Mouse (Mus musculus) limb, embryonic 15.5 days (tissue): ENCODE results near the gene Tjp3. TPM values are rescaled to one million over a fixed set of nuclear protein-coding genes. Genes with fewer than 3 reads are reported as not detected.

Source experiments
- ATAC-seq: fragments of 200-750 bp; cut with Nextera tagmentation; 2 replicates; pipeline ENCODE4 v1.8.0; 2017; ENCODE audit warnings: low read depth, moderate TSS enrichment; ENCODE audit not compliant: insufficient number of reproducible peaks, low FRiP score, low TSS enrichment
- H3K27ac ChIP-seq: fragments of 300-500 bp; sonication (generic); 2 replicates; pipeline ENCODE4 v1.5.1; 2015; ENCODE audit warnings: moderate library complexity, mild to moderate bottlenecking, inconsistent platforms
- H3K27me3 ChIP-seq: fragments of 300-500 bp; sonication (generic); 2 replicates; pipeline ENCODE4 v1.6.1; 2015; ENCODE audit warnings: inconsistent platforms
- H3K36me3 ChIP-seq: fragments of 300-500 bp; sonication (generic); 2 replicates; pipeline ENCODE4 v1.6.1; 2015; ENCODE audit warnings: inconsistent platforms
- H3K4me1 ChIP-seq: fragments of 300-500 bp; sonication (generic); 2 replicates; pipeline ENCODE4 v1.6.1; 2015; ENCODE audit warnings: inconsistent platforms
- H3K4me2 ChIP-seq: fragments of 300-500 bp; sonication (generic); 2 replicates; pipeline ENCODE4 v1.6.1; 2015; ENCODE audit warnings: mild to moderate bottlenecking, inconsistent platforms
- H3K4me3 ChIP-seq: fragments of 300-500 bp; sonication (generic); 2 replicates; pipeline ENCODE4 v1.5.1; 2015; ENCODE audit warnings: mild to moderate bottlenecking, inconsistent platforms
- H3K9ac ChIP-seq: fragments of 300-500 bp; sonication (generic); 2 replicates; pipeline ENCODE4 v1.6.1; 2015; ENCODE audit warnings: inconsistent platforms
- H3K9me3 ChIP-seq: fragments of 300-500 bp; sonication (generic); 2 replicates; pipeline ENCODE4 v1.6.1; 2016; ENCODE audit warnings: inconsistent platforms
- WGBS: fragments of 180-500 bp; shearing (Covaris S2); methylation state at CpG from one replicate; pipeline ENCODE4 v1.1.7; 2015; 5-methylcytosine and 5-hydroxymethylcytosine counted together
- polyA plus RNA-seq: library from polyadenylated mRNA; unstranded; fragments of >200 nt; fragmentation: Nextera tagmentation; extraction: Ambion mirVana; gene quantifications from 2 replicates; pipeline ENCODE4 v1.2.1, GENCODE M21; 2015

The Tjp3 gene
- polyA plus RNA-seq, 1 experiment from 2014 or later, result 9.9 TPM

DNA sequence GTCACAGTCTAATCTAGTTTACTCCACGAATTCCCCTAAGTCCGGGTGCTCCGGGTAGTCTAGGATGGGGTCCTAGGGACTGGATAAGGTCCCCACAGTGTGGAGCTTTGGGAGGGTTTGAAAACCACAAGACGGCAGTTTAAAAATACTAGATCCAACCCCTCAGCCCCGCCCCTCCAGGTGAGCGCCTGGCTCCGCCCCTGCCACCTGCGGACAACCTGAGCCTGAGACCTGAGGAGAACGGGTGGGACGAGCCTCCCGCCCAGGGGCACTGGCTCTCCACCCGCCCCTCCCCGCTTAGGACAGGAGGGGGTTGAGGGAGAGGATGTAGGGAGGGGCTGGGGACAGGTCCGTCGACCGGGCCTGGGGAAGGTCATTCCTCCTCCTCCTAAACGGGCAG, 6.7 kb downstream of the Tjp3 start:
- WGBS, result 6% methylated on average over 17 of the region's 17 CpGs
- H3K9me3 ChIP-seq, result no peaks in the 10 kb centered on the region
- H3K36me3 ChIP-seq, result no peaks in the 10 kb centered on the region
- H3K4me2 ChIP-seq, result peak overlapping the region; percentile 85; the same call in 1 of the 2 replicates
- no peak overlapping the region for H3K9ac ChIP-seq
- H3K27ac ChIP-seq, result no peak overlapping the region
- peak overlapping the region; percentile 44 for H3K4me3 ChIP-seq
- ATAC-seq, result no peak
- peaks cover 64% of the 10 kb centered on the region for H3K27me3 ChIP-seq
- H3K4me1 ChIP-seq, result peaks cover 24% of the 10 kb centered on the region

DNA sequence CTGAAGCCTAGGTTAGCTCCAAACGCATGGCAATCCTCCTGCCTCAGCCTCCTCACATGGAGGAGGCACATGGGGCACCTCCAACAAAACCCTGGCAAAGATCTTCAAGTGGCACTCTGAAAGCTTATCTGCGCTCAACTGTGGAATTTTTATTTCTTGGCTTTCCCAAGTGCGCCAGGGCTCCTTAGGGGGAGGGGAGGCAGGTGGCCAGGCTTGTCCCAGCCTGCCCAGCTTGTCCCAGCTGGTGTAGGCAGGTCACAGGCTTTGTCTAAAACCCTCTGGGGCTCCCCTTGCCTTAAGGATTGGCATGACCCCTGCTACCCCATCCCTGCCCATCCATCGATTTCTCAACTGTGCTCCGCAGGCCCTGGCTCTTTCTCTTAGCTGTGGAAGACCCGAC, 7.2 kb downstream of the Tjp3 start:
- no peak overlapping the region for H3K4me2 ChIP-seq
- no peak overlapping the region for H3K27ac ChIP-seq
- WGBS, result 33% methylated on average over 6 of the region's 6 CpGs
- peaks cover 65% of the 10 kb centered on the region for H3K27me3 ChIP-seq
- H3K36me3 ChIP-seq, result no peaks in the 10 kb centered on the region
- no peak for ATAC-seq
- H3K4me3 ChIP-seq, result no peak overlapping the region
- peaks cover 25% of the 10 kb centered on the region for H3K4me1 ChIP-seq
- H3K9me3 ChIP-seq, result no peaks in the 10 kb centered on the region
- H3K9ac ChIP-seq, result no peak overlapping the region

DNA sequence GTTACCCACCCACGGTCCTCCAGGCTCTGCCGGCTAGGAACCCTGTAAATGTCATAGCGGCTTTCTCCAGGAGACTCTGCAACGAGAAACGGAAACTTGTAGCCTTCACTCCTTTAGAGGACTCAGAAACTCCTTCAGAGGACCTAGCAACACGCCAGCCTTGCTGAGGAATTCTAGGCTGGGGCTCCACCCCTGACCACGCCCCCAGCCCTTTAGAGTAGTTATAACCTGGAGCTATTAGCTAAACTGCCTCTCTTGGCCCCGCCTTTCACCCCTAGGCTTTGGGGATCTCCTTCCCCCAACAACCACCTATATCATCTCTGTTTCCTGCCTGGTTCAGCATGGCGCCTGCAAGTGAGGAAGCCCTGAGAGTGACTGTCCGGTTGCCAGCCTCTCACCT, 11.9 kb downstream of the Tjp3 start:
- no peak overlapping the region for H3K4me2 ChIP-seq
- H3K27me3 ChIP-seq, result peaks cover 43% of the 10 kb centered on the region

DNA sequence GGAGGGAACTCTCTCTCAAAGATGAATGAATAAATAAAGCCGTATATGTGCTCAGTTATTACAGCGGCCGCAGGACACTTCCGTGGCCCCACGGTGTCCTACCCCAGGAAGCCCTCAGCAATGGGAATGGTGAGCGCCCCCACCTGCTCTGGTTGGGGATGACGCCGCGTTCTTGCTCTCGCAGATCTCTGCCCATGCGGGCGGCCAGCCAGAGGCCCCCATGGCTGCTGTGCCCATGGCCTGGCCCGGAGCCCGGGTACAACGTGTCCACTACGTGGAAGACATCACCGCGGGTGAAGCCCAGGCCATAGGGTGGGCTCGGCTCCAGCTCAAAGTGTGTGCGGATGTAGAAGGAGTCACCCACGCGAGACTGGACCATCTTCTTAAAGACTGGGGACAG, 13.7 kb downstream of the Tjp3 start:
- H3K36me3 ChIP-seq, result peaks cover 17% of the 10 kb centered on the region
- H3K9me3 ChIP-seq, result no peaks in the 10 kb centered on the region
- H3K27ac ChIP-seq, result no peak overlapping the region
- 73% methylated on average over 22 of the region's 22 CpGs for whole genome bisulfite sequencing
- peaks cover 25% of the 10 kb centered on the region for H3K27me3 ChIP-seq
- H3K9ac ChIP-seq, result no peak overlapping the region
- H3K4me1 ChIP-seq, result peaks cover 8% of the 10 kb centered on the region; the same call in 1 of the 2 replicates
- ATAC-seq, result no peak
- no peak overlapping the region for H3K4me3 ChIP-seq
- H3K4me2 ChIP-seq, result no peak overlapping the region

More for the DNA sequence above, 11.9 kb downstream of the Tjp3 start:
- Histone ChIP-seq H3K9me3 (no peaks in the 10 kb centered on the region), H3K36me3 (no peaks in the 10 kb centered on the region), H3K4me1 (peaks cover 10% of the 10 kb centered on the region; the same call in 1 of the 2 replicates), H3K27ac (no peak overlapping the region), H3K9ac (no peak overlapping the region), H3K4me3 (no peak overlapping the region)
- no peak for ATAC-seq
- 17% methylated on average over 10 of the region's 10 CpGs for WGBS

DNA sequence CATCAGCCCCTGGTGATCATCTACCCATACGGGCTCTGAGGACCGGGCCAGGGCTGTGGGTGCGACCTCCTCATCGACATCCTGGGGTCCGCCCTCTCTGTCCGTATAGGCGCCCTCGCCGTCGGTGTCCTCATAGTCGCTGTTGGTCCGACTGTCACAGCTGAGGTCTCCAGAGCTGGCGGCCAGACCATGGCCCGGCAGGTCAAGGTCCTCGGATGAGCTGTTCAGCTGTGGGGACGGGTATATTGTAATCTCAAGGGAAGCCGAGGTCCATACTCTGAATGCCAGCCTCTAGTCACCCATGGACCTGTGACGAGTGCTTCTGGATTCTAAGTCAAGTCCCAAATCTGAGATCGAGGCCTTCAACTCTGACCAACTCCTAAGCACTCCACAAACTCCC, 17.5 kb downstream of the Tjp3 start:
- Histone ChIP-seq H3K4me1 (peaks cover 10% of the 10 kb centered on the region), H3K4me2 (no peak overlapping the region), H3K27ac (no peak overlapping the region), H3K9ac (no peak overlapping the region), H3K9me3 (no peaks in the 10 kb centered on the region), H3K4me3 (no peak overlapping the region), H3K27me3 (no peaks in the 10 kb centered on the region), H3K36me3 (peaks cover 47% of the 10 kb centered on the region)
- WGBS, result 95% methylated on average over 19 of the region's 19 CpGs
- no peak for ATAC-seq

DNA sequence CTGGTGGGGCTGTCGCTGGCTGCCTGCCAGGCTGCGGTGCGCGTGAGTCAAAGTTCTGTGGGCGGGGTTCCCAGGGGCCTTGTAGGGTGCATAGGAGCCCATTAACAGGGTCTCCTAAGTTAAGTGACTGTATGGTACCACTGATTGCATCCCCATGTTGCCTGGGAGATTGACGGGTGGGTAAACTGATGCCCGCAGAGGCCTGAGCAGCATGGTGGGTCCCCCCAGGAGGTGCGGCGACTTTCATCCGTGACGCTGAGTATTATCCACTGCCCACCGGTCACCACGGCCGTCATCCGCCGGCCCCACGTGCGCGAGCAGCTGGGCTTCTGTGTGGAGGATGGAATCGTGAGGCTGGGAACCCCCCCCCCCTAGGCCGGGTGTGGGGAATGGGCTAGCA, 19.0 kb downstream of the Tjp3 start:
- no peak for ATAC-seq
- 91% methylated on average over 21 of the region's 21 CpGs for WGBS
- H3K27ac ChIP-seq, result no peak overlapping the region
- H3K9ac ChIP-seq, result no peak overlapping the region
- no peak overlapping the region for H3K4me3 ChIP-seq
- H3K9me3 ChIP-seq, result no peaks in the 10 kb centered on the region
- H3K36me3 ChIP-seq, result peaks cover 47% of the 10 kb centered on the region
- H3K4me1 ChIP-seq, result peaks cover 19% of the 10 kb centered on the region
- H3K27me3 ChIP-seq, result no peaks in the 10 kb centered on the region
- no peak overlapping the region for H3K4me2 ChIP-seq

DNA sequence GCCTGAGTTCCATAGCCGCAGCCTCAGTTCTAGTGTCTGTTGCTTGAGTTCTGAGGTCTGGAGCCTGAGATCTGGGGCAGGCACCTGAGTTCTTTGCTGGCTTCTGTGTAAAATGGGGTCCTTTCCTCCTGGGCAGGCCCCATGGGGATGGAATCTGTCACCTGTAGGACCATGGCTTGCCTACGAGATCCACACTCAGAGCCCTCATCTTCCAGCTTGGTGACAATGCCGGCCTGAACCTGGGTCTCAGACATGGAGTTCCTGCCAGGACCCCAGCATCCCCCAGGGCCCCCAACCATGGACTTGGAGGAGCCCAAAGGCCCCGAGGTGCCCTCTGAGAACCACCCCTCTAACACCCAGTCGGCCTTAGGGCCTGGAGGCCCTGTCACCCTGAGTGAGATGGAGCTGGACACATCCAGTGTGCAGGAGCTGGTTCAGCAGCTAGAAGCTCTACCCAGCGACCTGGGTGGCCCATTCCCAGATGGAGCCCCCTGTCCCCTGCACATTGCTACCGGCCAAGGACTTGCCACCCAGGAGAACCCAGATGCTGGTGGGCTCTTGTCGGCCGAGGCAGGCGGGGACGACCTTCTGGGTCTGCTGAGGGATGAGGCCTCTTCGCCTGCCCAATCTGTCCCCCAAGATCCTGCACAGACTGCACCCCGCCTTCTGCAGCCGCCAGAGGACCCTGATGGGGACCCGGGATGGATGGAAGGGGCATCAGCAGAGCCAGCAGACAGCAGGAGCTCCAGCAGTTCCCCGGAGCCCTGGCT, 22.6 kb downstream of the Tjp3 start:
- H3K4me3 ChIP-seq, result peak overlapping the region; percentile 74
- peaks cover 29% of the 10 kb centered on the region for H3K4me1 ChIP-seq
- peak overlapping the region; percentile 85 for H3K9ac ChIP-seq
- H3K27me3 ChIP-seq, result no peaks in the 10 kb centered on the region
- peak overlapping the region; percentile 87 for H3K4me2 ChIP-seq
- no peak for ATAC-seq
- 0 out of 2 replicates have a peak overlapping the region, but pooled peaks have one; percentile 43 for H3K27ac ChIP-seq
- peaks cover 59% of the 10 kb centered on the region for H3K36me3 ChIP-seq
- H3K9me3 ChIP-seq, result no peaks in the 10 kb centered on the region
- 82% methylated on average over 16 of the region's 16 CpGs for WGBS

DNA sequence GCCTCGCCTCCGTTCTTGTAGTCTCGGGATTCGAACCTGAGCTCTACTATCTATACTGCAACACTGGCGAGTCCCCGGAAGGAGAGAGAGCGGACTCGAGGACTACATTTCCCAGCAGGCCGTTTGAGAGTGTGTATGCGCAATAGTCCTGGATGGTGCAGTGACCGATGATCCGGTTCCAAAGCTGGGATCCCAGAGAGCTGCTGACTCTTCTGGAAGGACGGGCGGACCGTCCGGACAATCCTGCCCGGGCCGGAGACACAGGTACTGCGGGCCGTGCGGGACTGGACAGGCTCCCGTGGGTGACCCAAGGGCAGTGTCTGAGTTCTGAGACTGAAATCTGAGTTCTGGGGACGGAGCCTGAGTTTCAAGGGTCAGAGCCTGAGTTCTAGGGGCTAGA, 23.3 kb downstream of the Tjp3 start:
- Histone ChIP-seq H3K9ac (peak overlapping the region; percentile 85), H3K4me3 (peak overlapping the region; percentile 74), H3K9me3 (no peaks in the 10 kb centered on the region), H3K4me2 (peak overlapping the region; percentile 87), H3K36me3 (peaks cover 59% of the 10 kb centered on the region), H3K27me3 (no peaks in the 10 kb centered on the region), H3K4me1 (peaks cover 29% of the 10 kb centered on the region), H3K27ac (peak overlapping the region; percentile 43; the same call in 1 of the 2 replicates)
- no peak; the same call in 1 of the 2 replicates for ATAC-seq
- 3% methylated on average over 23 of the region's 23 CpGs for WGBS

DNA sequence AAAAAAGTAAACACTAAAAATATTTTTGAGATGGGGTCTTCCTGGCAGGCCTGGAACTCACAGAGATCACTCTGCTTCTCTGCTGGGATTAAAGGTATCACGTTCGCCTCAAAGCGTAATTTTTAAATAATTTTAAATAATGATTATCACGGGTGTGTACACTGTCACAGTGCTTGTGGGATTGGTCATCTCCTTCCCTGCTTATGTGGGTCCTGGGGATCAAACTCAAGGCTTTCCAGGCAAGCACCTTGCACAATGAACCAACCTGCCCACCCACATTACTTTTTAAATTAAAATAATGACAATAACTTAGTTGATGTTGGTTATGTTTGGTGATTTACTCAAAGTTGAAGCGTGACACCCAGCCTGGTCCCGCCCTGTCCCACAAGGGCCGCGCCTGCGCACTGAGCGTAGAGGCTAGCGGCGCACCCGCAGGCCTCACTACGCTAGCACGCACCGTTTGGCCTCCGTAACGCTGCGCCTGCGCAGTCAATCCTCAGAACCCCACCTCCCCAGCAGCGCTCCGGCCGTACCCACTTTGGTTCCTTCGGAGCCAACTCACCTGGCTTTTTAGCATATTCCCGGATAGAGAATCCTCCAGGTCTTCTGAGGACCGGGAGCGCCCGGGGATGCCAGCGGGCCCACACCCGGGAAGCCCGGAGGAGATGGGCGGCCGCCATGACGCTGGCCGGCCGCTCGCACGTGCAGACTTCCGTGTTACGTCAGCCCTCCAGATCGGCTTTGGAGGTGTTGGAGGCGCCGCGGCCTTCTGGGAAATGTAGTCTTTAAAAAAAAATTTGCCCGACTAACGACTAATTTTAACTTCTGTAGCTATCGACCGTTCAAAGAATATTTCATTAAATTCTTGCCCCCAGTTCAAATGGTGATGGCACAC, 24.9 kb downstream of the Tjp3 start, which contains the start of the genes Mrpl54 and Apba3:
Gene Mrpl54 (minus strand): TSS at position 724 of the 895 bp plus-strand sequence.
Gene Apba3 (plus strand): TSS at position 750 of the 895 bp plus-strand sequence.
- under 1% methylated on average over 48 of the region's 48 CpGs for WGBS
- H3K4me1 ChIP-seq, result peaks cover 26% of the 10 kb centered on the region
- peak within 1 kb of the TSS; percentile 95 for H3K27ac ChIP-seq
- peaks cover 57% of the 10 kb centered on the region for H3K36me3 ChIP-seq
- ATAC-seq, result peak; percentile 93
- H3K4me2 ChIP-seq, result peak within 1 kb of the TSS; percentile 87
- H3K4me3 ChIP-seq, result peak within 1 kb of the TSS; percentile 74
- H3K9me3 ChIP-seq, result no peaks in the 10 kb centered on the region
- H3K9ac ChIP-seq, result peak within 1 kb of the TSS; percentile 77
- H3K27me3 ChIP-seq, result no peaks in the 10 kb centered on the region

DNA sequence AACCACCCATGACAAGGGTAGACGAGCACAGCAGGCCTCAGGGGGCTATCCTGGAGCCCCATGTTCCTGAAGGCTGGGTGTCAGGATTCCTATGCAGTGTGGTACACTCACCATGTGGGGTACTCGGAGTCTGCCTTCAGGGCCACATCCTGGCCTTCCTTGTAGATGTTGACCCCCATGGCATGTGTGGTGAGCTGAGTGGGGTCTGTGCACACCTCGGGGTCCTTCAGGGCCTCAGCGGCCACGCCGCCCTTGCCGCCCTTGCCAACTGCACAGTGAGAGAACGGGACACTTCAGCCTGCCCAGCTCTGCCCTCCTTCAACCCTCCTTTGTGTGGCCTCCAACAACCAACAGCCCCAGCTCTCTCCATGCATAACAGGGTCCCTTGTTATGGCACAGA, 25.8 kb downstream of the Tjp3 start:
- H3K4me3 ChIP-seq, result peak overlapping the region; percentile 74
- peak overlapping the region; percentile 59 for H3K4me2 ChIP-seq
- peaks cover 4% of the 10 kb centered on the region; the same call in 1 of the 2 replicates for H3K27me3 ChIP-seq
- H3K4me1 ChIP-seq, result peaks cover 26% of the 10 kb centered on the region
- no peak overlapping the region for H3K9ac ChIP-seq
- H3K9me3 ChIP-seq, result peaks cover 4% of the 10 kb centered on the region; the same call in 1 of the 2 replicates
- no peak for ATAC-seq
- peaks cover 51% of the 10 kb centered on the region for H3K36me3 ChIP-seq
- WGBS, result 95% methylated on average over 8 of the region's 8 CpGs
- no peak overlapping the region; the same call in 1 of the 2 replicates for H3K27ac ChIP-seq

DNA sequence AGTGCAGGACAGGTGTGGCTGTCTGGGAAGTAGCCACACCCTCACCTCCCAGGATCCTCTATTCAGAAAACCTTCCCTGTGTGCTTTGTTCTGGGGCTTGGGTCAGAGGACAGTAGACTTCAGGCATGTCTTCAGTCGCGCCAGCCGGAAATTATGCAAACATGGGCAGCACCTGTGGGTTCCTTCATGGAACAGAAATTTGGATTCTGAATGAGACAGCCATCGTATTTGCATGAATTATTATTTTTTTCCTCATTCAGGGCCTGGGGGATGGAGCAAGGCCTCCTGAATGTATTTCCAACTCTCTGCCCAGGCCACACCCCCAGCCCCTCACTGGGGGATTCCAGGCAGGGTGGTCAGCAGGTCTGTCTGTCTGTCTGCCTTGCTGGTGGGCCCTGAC, 30.4 kb downstream of the Tjp3 start:
- WGBS, result 88% methylated on average over 4 of the region's 4 CpGs
- peaks cover 4% of the 10 kb centered on the region; the same call in 1 of the 2 replicates for H3K9me3 ChIP-seq
- peaks cover 30% of the 10 kb centered on the region for H3K4me1 ChIP-seq
- H3K27me3 ChIP-seq, result peaks cover 49% of the 10 kb centered on the region
- no peak overlapping the region for H3K4me2 ChIP-seq
- H3K27ac ChIP-seq, result no peak overlapping the region
- ATAC-seq, result no peak
- H3K9ac ChIP-seq, result no peak overlapping the region
- peaks cover 44% of the 10 kb centered on the region for H3K36me3 ChIP-seq
- H3K4me3 ChIP-seq, result no peak overlapping the region
